Mouse (Mus musculus) naive thymus-derived CD4-positive, alpha-beta T cell, adult 2 months (primary cell): ENCODE measurements around the gene Hdac10.
A peak's percentile ranks its signal among the peaks of the same experiment; 100 is the strongest.

Source experiments
- DNase-seq: peaks from one replicate; pipeline ENCODE4 v3.0.0-alpha.2; 2011; ENCODE audit warnings: low read depth

Gene Hdac10

GRCm38 (mm10) chr15:89148496-89149270 is 20.2 kb upstream of the Hdac10 start:
- no peak for DNase-seq

- DNase-seq = no peak
These were observed 19.4 kb upstream of the Hdac10 start for GRCm38 (mm10) chr15:89147895-89148294.

DNA sequence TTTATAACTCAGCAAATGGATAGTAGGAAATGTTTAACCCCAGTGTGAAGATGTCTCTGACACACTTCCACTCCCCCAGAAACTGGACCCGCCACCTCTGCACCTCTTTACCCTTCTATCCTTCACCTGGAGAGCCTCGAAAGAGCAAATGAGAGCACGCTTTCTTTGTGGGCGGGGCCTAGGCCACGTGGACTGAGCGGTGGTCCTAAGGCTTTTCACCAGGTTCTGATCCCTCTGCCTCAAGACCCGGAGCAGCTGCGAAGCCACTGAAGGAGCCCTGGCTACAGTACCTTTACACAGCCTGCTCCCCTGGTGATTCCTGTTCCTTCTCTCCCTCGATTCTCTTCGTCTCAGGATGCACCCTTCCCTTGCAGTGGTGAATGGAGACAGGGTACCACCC is 19.0 kb upstream of the Hdac10 start:
- DNase-seq = no peak

DNA sequence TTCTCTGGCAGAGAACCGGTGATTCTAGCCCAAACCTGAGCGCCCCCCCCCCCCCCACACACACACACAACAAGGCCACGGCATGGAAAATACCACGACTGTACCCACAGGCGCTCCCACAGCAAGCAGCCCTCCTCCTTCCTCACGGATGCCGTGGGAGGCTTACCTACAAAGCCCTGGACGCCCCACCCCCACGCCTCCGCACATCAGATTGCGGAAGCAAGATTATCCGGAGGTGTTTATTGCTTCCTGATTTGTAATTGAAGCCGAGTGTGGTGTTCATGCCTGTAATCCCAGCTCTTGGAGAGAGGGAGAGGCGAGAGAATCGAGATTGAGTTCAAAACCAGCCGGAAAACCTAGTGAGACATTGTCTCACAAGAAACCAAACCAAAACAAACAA is 18.5 kb upstream of the Hdac10 start:
- DNase-seq = peak; percentile 87

DNA sequence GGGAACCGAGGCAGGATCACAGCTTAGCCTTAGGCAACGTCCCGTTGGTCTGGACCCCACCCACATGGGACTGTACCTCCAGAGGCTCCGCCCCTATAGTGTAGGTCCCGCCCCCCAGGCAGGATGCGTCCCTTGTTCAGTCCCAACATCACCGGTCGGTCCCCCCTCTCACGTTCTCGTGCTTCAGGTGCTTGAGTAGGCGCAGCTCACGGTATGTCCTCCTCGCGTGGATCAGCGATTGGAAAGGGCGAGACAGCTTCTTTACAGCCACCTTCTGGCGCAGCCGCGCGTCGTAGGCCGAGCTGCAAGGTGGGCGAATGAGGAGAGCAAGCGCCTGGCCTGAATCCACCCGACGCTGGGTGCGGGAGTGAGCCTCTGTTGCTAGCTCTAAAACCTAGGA is 18.0 kb upstream of the Hdac10 start:
- DNase-seq = peak; percentile 75

DNA sequence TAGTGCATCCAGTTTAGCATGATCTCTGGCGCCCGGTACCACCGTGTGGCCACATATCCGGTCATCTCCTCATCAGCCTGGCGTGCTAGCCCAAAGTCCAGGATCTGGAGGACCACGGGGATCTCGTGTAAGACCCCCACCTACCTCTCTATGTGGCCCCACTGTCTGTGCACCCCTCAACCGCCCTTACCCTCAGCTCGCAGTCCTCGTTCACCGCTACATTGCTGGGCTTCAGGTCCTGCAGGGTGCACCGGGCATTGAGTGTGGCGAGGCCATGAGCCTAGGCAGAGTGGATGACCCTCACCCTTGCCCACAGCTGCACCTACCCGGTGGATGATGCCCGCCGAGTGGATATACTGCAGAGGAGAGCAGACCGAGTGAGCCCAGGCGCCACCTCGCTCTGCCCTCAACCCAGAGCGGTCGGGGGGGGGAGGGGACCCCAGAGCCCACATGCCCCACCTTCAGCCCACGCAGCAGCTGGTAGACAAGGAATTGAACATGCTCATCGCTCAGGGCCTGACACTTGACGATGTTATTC is 17.4 kb upstream of the Hdac10 start:
- no peak for DNase-seq

GRCm38 (mm10) chr15:89144965-89145364 is 16.5 kb upstream of the Hdac10 start:
- no peak for DNase-seq

- no peak for DNase-seq
These were observed 14.6 kb upstream of the Hdac10 start for GRCm38 (mm10) chr15:89143134-89143533.

GRCm38 (mm10) chr15:89141905-89142304 is 13.4 kb upstream of the Hdac10 start:
- DNase-seq = no peak

DNA sequence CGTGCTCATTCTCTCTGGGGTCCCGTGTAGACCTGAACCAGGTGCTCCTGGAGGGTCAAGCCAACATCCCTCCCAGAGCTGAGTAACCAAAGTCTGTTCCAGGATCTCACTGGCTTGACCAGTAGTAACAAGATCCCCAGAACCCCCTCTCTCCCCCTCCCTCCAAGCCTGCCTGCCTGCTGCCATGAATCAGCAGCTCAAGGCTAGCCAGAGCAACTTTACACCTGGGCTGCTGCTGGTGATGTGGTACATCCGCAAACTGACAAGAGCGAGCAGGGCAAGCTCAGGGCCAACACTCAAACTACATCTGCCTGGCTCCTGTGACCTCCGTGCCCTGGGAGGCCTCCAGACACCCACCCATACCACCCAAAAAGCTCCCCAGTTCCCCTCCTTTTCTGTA is 12.9 kb upstream of the Hdac10 start:
- no peak for DNase-seq

- DNase-seq = no peak
These were observed 12.3 kb upstream of the Hdac10 start, which contains the start of gene Mapk12 for GRCm38 (mm10) chr15:89140659-89141252. TSS of gene Mapk12 (minus strand) at chr15:89140703.

- no peak for DNase-seq
These were observed 11.7 kb upstream of the Hdac10 start for GRCm38 (mm10) chr15:89140048-89140658.

DNA sequence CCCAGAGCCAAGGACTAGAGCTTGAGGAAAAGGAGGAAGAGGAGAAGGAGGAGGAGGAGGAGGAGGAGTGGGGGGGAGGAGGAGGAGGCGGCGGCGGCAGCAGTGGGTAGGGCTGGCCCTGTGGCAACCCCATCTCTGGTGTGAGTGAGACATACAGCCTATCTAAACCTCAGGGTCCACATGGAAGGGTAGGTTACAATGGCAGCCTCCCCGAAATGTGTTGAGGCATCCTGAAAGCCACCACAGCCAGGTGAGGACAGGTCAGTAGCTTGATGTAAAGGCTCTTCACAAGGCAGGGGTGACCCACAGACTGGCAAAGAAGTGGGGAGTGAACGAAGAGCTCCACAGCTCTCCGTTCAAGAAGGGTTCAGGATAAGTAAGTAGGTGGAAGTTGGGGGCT is 10.0 kb upstream of the Hdac10 start:
- DNase-seq = no peak

- DNase-seq = no peak
These were observed 9.5 kb upstream of the Hdac10 start for GRCm38 (mm10) chr15:89138046-89138405.

DNA sequence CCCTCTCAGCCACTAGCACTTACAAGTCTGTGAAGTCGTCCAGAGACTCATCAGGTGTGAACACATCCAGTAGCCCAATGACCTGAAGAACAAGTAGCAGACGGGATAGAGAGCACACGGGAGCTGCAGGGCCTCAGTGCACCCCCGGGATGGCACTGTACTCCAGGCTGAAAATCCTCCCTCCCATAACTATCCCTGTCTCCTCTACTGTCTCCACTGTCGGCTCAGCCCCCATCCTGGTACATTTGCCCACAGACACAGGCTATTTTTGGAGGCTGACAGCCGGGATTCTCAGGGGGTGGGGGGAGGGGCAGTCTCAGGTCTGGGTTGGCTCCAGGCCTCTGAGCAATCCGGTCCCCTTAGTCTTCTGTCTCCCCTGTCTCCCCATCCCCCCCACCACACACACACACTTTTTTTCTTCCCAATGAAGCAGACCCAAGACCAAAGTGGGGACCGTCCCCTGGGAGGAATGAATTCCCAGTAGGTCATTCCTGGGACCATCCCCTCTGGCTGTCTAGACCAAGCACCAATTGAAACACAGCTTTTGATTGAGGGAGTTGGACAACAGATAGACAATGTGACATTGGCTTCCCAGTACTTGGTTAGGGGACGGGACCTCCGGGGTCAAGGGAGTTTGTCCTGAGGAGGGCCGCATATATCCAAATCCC is 9.0 kb upstream of the Hdac10 start:
- DNase-seq = no peak

DNA sequence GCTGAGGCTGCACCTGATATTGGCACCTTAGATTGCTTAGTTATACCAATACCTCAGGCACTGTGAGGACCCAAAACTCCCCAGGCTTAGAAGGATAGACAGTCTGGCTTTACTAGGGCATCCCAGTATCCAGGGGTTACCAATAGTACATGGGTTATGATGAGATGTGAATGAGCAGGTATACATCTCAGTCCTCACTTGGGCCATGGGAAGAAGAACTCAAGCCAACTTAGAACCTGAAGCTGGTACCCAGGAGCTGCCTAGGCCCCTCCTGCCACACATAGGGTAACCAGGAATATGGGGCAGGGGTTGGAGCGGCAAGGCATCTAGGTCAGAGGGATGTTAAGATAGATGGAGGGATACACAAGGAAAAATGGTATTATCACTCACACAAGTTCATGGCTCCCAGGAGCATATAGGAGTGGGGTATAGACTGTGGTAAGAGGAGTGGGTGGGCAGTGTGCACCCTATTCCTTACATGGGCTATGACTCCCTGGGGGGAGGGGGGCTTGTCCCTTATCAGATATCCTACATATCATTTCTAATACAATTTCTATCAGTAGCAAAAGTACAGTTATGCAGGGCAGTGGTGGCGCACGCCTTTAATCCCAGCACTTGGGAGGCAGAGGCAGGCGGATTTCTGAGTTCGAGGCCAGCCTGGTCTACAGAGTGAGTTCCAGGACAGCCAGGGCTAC is 8.1 kb upstream of the Hdac10 start:
- no peak for DNase-seq

- peak; percentile 90 for DNase-seq
These were observed 2.8 kb upstream of the Hdac10 start for GRCm38 (mm10) chr15:89131316-89131715.

- no peak for DNase-seq
These were observed 1.7 kb upstream of the Hdac10 start for GRCm38 (mm10) chr15:89130245-89130644.

DNA sequence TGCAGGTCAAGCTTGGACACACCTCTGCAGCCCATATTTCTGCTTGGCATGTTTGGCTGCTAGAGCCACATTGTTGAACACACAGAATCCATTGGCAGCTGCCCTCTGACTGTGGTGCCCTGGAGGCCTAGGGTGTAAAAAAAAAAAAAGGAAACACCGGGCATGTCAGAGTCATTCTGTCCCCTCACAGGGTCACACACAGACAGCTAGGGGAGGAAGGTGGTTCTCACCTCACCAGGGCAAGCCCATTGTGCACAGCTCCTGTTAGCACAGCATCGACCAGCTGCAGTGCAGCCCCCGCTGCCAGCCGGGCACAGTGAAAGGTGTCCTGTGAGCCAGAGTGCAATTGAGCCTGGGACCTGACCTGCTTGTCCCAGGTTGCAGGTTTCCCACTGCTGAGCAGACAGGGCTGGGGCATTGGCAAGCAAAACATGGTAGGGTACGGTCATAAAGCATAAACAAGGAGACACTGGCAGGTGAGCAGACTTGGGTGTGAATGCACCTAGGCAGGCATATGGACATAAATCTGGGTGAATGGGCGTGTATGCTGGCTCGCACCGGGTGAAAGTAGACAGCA is 1.0 kb downstream of the Hdac10 start:
- no peak for DNase-seq

DNA sequence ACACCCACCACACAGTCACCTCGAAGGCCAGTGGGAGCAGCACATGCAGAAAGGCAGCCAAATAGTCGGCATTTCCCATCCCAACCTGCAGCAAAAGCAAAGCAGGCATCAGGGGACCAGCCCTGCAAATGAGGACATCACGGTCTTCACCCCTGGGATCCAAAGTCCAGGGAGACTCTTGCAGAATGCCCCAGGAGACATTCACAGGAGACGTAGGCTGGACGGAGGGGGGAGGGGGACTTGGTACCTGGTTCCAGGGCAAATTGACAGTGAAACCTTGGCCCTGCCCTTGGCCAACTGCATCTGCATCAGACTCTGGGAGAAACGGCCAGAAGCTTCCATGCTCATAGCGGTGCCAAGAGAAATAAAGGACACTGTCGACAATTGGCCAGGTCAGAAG is 1.9 kb downstream of the Hdac10 start:
- no peak for DNase-seq

- DNase-seq = no peak
These were observed 3.1 kb downstream of the Hdac10 start for GRCm38 (mm10) chr15:89125351-89125750.

GRCm38 (mm10) chr15:89124312-89124711 is 4.2 kb downstream of the Hdac10 start:
- no peak for DNase-seq
